Mouse (Mus musculus): ENCODE data around the gene H2-Ab1. TPM values are rescaled to one million over a fixed set of nuclear protein-coding genes. Genes with fewer than 3 reads are reported as not detected.
"Not testable (repeated sequence)": the region's sequence is repeated elsewhere in the genome, so short reads cannot be mapped to it uniquely, and the experiment has no call there.

H2-Ab1 gene
- polyA plus RNA-seq, 1 experiment from 2014 or later = 4.2 TPM

DNA sequence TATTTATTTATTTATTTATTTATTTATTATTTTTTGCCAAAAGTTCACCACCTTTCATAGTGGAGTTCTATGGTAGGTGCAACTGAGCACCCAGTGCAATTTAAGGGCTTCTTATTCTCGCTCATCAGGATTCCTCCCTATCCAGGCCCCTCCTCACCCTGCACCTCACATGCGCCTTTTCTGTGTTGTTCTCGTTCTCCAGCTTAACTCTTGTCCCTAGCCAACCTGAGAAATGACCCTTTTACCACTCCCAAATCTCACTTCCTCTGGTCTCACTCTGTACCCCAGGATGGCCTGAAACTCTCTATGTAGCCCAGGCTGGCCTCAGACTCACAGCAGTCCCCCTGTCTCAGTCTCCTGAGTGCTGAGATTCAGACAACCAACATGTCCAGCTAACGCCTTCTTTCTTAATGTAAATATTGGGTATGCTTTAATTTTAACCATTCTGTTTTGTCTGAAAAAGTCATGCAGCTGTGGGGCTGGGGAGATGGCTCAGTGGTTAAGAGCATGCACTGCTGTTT, 44.2 kb downstream of the H2-Ab1 start:
- WGBS = 88% methylated on average over 4 of the region's 4 CpGs
- no peak overlapping the region for H3K4me2 ChIP-seq (replicated peaks)
- no peak for ATAC-seq (ENCODE audit: low FRiP score, low read depth)
- no peaks in the 10 kb centered on the region for H3K9me3 ChIP-seq
- no peak overlapping the region for H3K4me3 ChIP-seq
- no peaks in the 10 kb centered on the region for H3K4me1 ChIP-seq
- no peaks in the 10 kb centered on the region for H3K36me3 ChIP-seq
- H3K27ac ChIP-seq = no peak overlapping the region
- H3K9ac ChIP-seq = no peak overlapping the region
- peaks cover 3% of the 10 kb centered on the region; the same call in 1 of the 2 replicates for H3K27me3 ChIP-seq

DNA sequence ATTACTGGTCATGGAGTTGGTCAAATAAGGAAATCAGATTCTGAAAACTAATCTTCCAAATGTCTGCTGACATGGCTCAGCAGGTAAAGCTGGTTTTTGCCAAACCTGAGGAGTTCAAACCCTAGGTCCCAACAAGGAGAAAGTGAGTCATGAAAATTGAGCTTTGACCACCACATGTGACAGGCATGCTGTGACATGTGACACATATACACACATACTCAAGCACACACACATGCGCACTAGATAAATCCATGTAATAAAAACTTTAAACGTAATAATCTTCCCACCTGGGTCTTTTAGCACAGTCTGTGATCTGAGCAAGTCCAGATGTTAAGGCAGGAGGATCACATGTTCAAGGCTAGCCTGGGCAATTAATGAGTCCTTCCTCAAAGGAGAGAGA, 46.3 kb downstream of the H2-Ab1 start:
- Histone ChIP-seq H3K27ac (no peak overlapping the region), H3K9ac (no peak overlapping the region), H3K4me3 (no peak overlapping the region), H3K27me3 (peaks cover 5% of the 10 kb centered on the region; the same call in 1 of the 2 replicates), H3K9me3 (no peaks in the 10 kb centered on the region), H3K36me3 (no peaks in the 10 kb centered on the region), H3K4me2 (replicated peaks) (no peak overlapping the region), H3K4me1 (no peaks in the 10 kb centered on the region)
- no peak for ATAC-seq (ENCODE audit: low FRiP score, low read depth)
- 57% methylated on average over 2 of the region's 2 CpGs for WGBS

- Histone ChIP-seq H3K36me3 (no peaks in the 10 kb centered on the region), H3K27me3 (peaks cover 5% of the 10 kb centered on the region; the same call in 1 of the 2 replicates), H3K27ac (no peak overlapping the region), H3K9ac (no peak overlapping the region), H3K4me2 (replicated peaks) (no peak overlapping the region), H3K4me1 (0 out of 2 replicates have a peak, but pooled peaks cover 3% of the 10 kb centered on the region), H3K9me3 (no peaks in the 10 kb centered on the region), H3K4me3 (no peak overlapping the region)
- no peak for ATAC-seq (ENCODE audit: low FRiP score, low read depth)
- 7% methylated on average over 4 of the region's 4 CpGs for WGBS
Measured at GRCm38 (mm10) chr17:34304751-34305150, 47.3 kb downstream of the H2-Ab1 start.

GRCm38 (mm10) chr17:34305380-34306030, 48.0 kb downstream of the H2-Ab1 start, which contains the start of gene H2-Eb1:
Gene H2-Eb1 (plus strand): TSS chr17:34305867.
- no peak within 1 kb of the TSS for H3K27ac ChIP-seq
- peak; percentile 91 for ATAC-seq (ENCODE audit: low FRiP score, low read depth)

GRCm38 (mm10) chr17:34306407-34306806, 48.9 kb downstream of the H2-Ab1 start:
- no peaks in the 10 kb centered on the region for H3K36me3 ChIP-seq
- 82% methylated on average over 2 of the region's 2 CpGs for WGBS
- H3K4me2 ChIP-seq (replicated peaks) = no peak overlapping the region
- no peaks in the 10 kb centered on the region for H3K9me3 ChIP-seq
- no peak overlapping the region for H3K27ac ChIP-seq
- peaks cover 5% of the 10 kb centered on the region; the same call in 1 of the 2 replicates for H3K27me3 ChIP-seq
- H3K4me3 ChIP-seq = no peak overlapping the region
- ATAC-seq (ENCODE audit: low FRiP score, low read depth) = no peak
- no peak overlapping the region for H3K9ac ChIP-seq
- H3K4me1 ChIP-seq = 0 out of 2 replicates have a peak, but pooled peaks cover 5% of the 10 kb centered on the region

More at GRCm38 (mm10) chr17:34305380-34306030, 48.0 kb downstream of the H2-Ab1 start, which contains the start of gene H2-Eb1:
- Histone ChIP-seq H3K4me2 (replicated peaks) (no peak within 1 kb of the TSS), H3K9me3 (no peaks in the 10 kb centered on the region), H3K27me3 (peaks cover 5% of the 10 kb centered on the region; the same call in 1 of the 2 replicates), H3K9ac (no peak within 1 kb of the TSS), H3K4me3 (no peak within 1 kb of the TSS), H3K36me3 (no peaks in the 10 kb centered on the region), H3K4me1 (0 out of 2 replicates have a peak, but pooled peaks cover 5% of the 10 kb centered on the region)

DNA sequence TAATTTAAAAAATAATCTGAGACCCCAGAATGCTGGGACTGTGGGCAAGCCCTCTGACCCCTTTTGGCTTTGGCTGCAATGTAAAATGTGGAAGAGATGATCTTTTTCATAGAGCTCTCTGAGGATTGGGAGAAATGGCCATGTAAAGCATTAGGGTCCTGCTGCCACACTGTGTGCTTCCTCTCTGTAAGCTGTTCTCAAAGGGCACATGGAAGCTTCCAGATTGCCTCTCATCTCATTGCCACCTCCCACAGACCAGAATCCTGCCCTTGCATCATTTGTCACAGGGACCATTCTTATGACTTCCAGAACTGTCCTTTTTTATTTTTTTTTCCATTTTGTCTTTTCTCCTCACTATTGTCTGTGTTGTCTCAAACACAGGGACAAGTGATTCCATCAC, 49.7 kb downstream of the H2-Ab1 start:
- ATAC-seq (ENCODE audit: low FRiP score, low read depth) = no peak
- Histone ChIP-seq H3K27me3 (peaks cover 5% of the 10 kb centered on the region; the same call in 1 of the 2 replicates), H3K4me2 (replicated peaks) (no peak overlapping the region), H3K36me3 (no peaks in the 10 kb centered on the region), H3K27ac (no peak overlapping the region), H3K9ac (no peak overlapping the region), H3K4me1 (0 out of 2 replicates have a peak, but pooled peaks cover 5% of the 10 kb centered on the region), H3K9me3 (no peaks in the 10 kb centered on the region), H3K4me3 (no peak overlapping the region)

DNA sequence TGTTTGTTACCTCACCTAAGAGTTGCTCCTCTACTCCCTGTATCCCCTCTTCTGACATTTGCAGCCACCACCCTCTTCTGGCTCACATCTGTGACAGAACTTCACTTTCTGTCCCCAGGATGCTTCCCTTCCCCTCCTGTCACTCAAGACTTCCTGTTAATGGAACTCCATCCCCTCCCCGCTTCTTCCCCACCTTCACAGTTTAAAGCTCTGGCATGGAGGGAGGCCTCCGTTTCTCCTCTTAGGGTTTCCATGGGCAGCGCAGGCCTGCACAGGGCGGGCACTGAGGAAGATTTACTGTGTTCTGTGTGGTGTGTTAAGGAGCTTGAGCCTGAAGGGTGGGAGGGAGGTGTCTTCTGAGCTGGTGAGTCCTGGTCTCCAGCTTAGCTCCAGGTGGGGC, 50.7 kb downstream of the H2-Ab1 start:
- no peak for ATAC-seq (ENCODE audit: low FRiP score, low read depth)
- peaks cover 5% of the 10 kb centered on the region; the same call in 1 of the 2 replicates for H3K27me3 ChIP-seq
- no peaks in the 10 kb centered on the region for H3K9me3 ChIP-seq
- no peak overlapping the region for H3K27ac ChIP-seq
- no peak overlapping the region for H3K9ac ChIP-seq
- H3K4me3 ChIP-seq = no peak overlapping the region
- 81% methylated on average over 4 of the region's 4 CpGs for WGBS
- H3K4me2 ChIP-seq (replicated peaks) = no peak overlapping the region
- H3K4me1 ChIP-seq = 0 out of 2 replicates have a peak, but pooled peaks cover 5% of the 10 kb centered on the region
- no peaks in the 10 kb centered on the region for H3K36me3 ChIP-seq

- Histone ChIP-seq H3K27ac (no peak overlapping the region; the same call in 1 of the 2 replicates), H3K4me1 (0 out of 2 replicates have a peak, but pooled peaks cover 5% of the 10 kb centered on the region), H3K9me3 (no peaks in the 10 kb centered on the region), H3K4me2 (replicated peaks) (peak overlapping the region; percentile 70), H3K27me3 (peaks cover 5% of the 10 kb centered on the region; the same call in 1 of the 2 replicates), H3K4me3 (peak overlapping the region; percentile 63), H3K9ac (peak overlapping the region; percentile 73), H3K36me3 (no peaks in the 10 kb centered on the region)
- WGBS = 27% methylated on average over 10 of the region's 10 CpGs
- ATAC-seq (ENCODE audit: low FRiP score, low read depth) = no peak
Measured at GRCm38 (mm10) chr17:34309225-34309624, 51.7 kb downstream of the H2-Ab1 start.

DNA sequence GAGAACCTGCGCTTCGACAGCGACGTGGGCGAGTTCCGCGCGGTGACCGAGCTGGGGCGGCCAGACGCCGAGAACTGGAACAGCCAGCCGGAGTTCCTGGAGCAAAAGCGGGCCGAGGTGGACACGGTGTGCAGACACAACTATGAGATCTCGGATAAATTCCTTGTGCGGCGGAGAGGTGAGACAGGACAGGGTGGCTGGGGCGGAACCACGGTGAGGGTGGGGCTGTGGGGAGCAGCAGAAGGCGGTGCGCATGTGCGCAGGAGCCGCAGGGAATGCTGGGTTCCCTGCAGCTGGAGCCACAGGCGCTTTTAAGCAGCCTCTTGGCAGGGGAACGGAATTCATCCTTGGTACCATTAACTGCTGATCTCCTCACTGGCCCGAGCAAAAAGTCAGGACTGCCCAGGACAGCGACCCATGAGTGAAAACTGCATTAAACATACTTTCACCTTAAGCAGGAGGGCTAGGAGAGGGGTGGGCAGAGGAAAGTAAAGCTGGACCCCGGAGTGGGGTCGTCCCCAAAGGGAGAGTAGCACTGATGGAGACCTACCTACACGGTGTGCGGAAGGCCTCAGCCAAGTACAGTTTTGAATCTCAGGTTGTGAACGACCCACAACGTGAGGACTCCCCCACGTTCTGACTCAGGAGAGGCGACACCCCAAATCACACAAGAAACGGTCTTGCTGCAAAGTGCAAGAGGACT, 52.3 kb downstream of the H2-Ab1 start:
- peaks cover 5% of the 10 kb centered on the region; the same call in 1 of the 2 replicates for H3K27me3 ChIP-seq
- H3K27ac ChIP-seq = peak overlapping the region; percentile 23; the same call in 1 of the 2 replicates
- ATAC-seq (ENCODE audit: low FRiP score, low read depth) = peak; percentile 78
- H3K4me2 ChIP-seq (replicated peaks) = peak overlapping the region; percentile 70
- 0 out of 2 replicates have a peak, but pooled peaks cover 5% of the 10 kb centered on the region for H3K4me1 ChIP-seq
- peak overlapping the region; percentile 63 for H3K4me3 ChIP-seq
- H3K36me3 ChIP-seq = no peaks in the 10 kb centered on the region
- WGBS = 25% methylated on average over 38 of the region's 38 CpGs
- H3K9me3 ChIP-seq = no peaks in the 10 kb centered on the region
- H3K9ac ChIP-seq = peak overlapping the region; percentile 73

GRCm38 (mm10) chr17:34310526-34310925, 53.0 kb downstream of the H2-Ab1 start:
- H3K27ac ChIP-seq; H3K4me2 ChIP-seq (replicated peaks); ATAC-seq (ENCODE audit: low FRiP score, low read depth); H3K9ac ChIP-seq; H3K4me3 ChIP-seq; H3K36me3 ChIP-seq; H3K9me3 ChIP-seq; H3K27me3 ChIP-seq; H3K4me1 ChIP-seq: not testable (repeated sequence)
- WGBS = 84% methylated on average over 3 of the region's 3 CpGs

DNA sequence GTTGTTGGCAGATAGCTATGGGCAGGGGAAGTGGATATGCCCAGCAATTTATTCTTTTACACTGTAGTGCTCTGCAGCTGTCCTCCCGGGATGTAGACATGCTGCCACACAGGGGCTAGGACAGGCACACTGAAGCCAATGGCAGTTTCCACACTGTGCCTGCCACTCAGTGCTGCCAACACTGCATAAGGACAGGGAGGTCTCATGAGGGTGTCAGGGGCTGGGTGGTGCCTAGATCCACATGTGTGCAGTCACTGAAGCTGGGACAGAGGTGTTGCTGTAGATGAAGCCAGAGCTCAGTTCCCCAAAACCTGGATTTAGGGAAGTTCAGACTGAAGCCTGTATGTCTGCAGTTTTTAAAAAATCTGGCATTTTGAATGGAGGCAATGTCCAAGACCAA, 54.7 kb downstream of the H2-Ab1 start:
- H3K9me3 ChIP-seq = no peaks in the 10 kb centered on the region
- no peak overlapping the region for H3K27ac ChIP-seq
- no peak overlapping the region for H3K9ac ChIP-seq
- H3K4me2 ChIP-seq (replicated peaks) = no peak overlapping the region
- no peak overlapping the region for H3K4me3 ChIP-seq
- 83% methylated on average over 1 of the region's 1 CpGs for WGBS
- H3K27me3 ChIP-seq = peaks cover 5% of the 10 kb centered on the region; the same call in 1 of the 2 replicates
- H3K36me3 ChIP-seq = no peaks in the 10 kb centered on the region
- H3K4me1 ChIP-seq = 0 out of 2 replicates have a peak, but pooled peaks cover 5% of the 10 kb centered on the region
- no peak for ATAC-seq (ENCODE audit: low FRiP score, low read depth)

GRCm38 (mm10) chr17:34313393-34313792, 55.9 kb downstream of the H2-Ab1 start:
- 35% methylated on average over 3 of the region's 3 CpGs for WGBS
- no peak overlapping the region for H3K9ac ChIP-seq
- no peak for ATAC-seq (ENCODE audit: low FRiP score, low read depth)
- no peaks in the 10 kb centered on the region; the same call in 1 of the 2 replicates for H3K27me3 ChIP-seq
- no peaks in the 10 kb centered on the region for H3K36me3 ChIP-seq
- H3K27ac ChIP-seq = no peak overlapping the region
- no peak overlapping the region for H3K4me2 ChIP-seq (replicated peaks)
- H3K4me3 ChIP-seq = no peak overlapping the region
- H3K9me3 ChIP-seq = no peaks in the 10 kb centered on the region
- H3K4me1 ChIP-seq = 0 out of 2 replicates have a peak, but pooled peaks cover 5% of the 10 kb centered on the region
